ENCODE assay signal across 23 mouse cellular contexts in genomic region chr3:36375722-36376121, GRCm38 (mm10).
A peak's percentile ranks its signal among the peaks of the same experiment; 100 is the strongest.
DNase-seq lines count a peak whose midpoint lies in the region; ATAC-seq and TF ChIP-seq lines count a peak whose summit lies in the region.
"Had no signal": no experiment of that assay in that cellular context is flagged by ENCODE, and none has a peak within 500 bp of the region (broad histone marks: within the 10 kb centered on the region; RNA-seq: fewer than 3 reads in every experiment).

No protein-coding gene starts in this region.

- H3K4me1 ChIP-seq in embryonic facial prominence, embryonic 14.5 days (ENCODE audit: control insufficient read depth, insufficient read depth, low read length): no peaks in the 10 kb centered on the region
- no peaks in the 10 kb centered on the region for H3K4me1 ChIP-seq in embryonic facial prominence, embryonic 10.5 days
- no peaks in the 10 kb centered on the region for H3K4me1 ChIP-seq in kidney, adult 2 months (ENCODE audit: control insufficient read depth, insufficient read depth, low read length)
- H3K4me1 ChIP-seq: embryonic facial prominence, embryonic 12.5 days; forebrain, embryonic 13.5 days; hindbrain, embryonic 15.5 days had no signal

- no peaks in the 10 kb centered on the region for H3K27me3 ChIP-seq in embryonic facial prominence, embryonic 14.5 days (replicated peaks; ENCODE audit: control insufficient read depth, insufficient read depth, low read length)
- no peaks in the 10 kb centered on the region for H3K27me3 ChIP-seq in embryonic facial prominence, embryonic 10.5 days (replicated peaks; ENCODE audit: low read depth, poor library complexity, severe bottlenecking)
- no peaks in the 10 kb centered on the region for H3K27me3 ChIP-seq in kidney, adult 2 months (replicated peaks; ENCODE audit: control insufficient read depth, insufficient read depth, low read length)
- H3K27me3 ChIP-seq: embryonic facial prominence, embryonic 12.5 days; forebrain, embryonic 13.5 days; heart, embryonic 15.5 days; hindbrain, embryonic 15.5 days had no signal

- H3K9me3 ChIP-seq in embryonic facial prominence, embryonic 14.5 days (ENCODE audit: control insufficient read depth, low read length): no peaks in the 10 kb centered on the region
- H3K9me3 ChIP-seq in embryonic facial prominence, embryonic 10.5 days: no peaks in the 10 kb centered on the region
- H3K9me3 ChIP-seq: embryonic facial prominence, embryonic 12.5 days; forebrain, embryonic 13.5 days; heart, embryonic 15.5 days; hindbrain, embryonic 15.5 days had no signal

- H3K4me3 ChIP-seq in embryonic facial prominence, embryonic 14.5 days (ENCODE audit: low read depth, low read length): no peak overlapping the region
- H3K4me3 ChIP-seq in embryonic facial prominence, embryonic 10.5 days: no peak overlapping the region
- H3K4me3 ChIP-seq in kidney, adult 2 months (ENCODE audit: insufficient read depth, low read depth, low read length): no peak overlapping the region
- H3K4me3 ChIP-seq: embryonic facial prominence, embryonic 12.5 days; forebrain, embryonic 13.5 days; heart, adult 2 months; heart, embryonic 15.5 days; hindbrain, embryonic 15.5 days had no signal

- ATAC-seq in embryonic facial prominence, embryonic 14.5 days (ENCODE audit: low read depth): no peak
- ATAC-seq: activated CD4-positive, CD25-positive, alpha-beta regulatory T cell, adult 4 months; forebrain, embryonic 13.5 days; forebrain, postnatal 0 days; intestine, embryonic 16.5 days; Patski had no signal

- TF ChIP-seq CTCF in kidney, adult 2 months (conservative IDR thresholded peaks at IDR 0.05; ENCODE audit: insufficient read depth, insufficient read length, low read depth, low read length): no peak

- no peaks in the 10 kb centered on the region for H3K36me3 ChIP-seq in embryonic facial prominence, embryonic 14.5 days (ENCODE audit: control insufficient read depth, insufficient read depth, low read length)
- H3K36me3 ChIP-seq in embryonic facial prominence, embryonic 10.5 days (replicated peaks): no peaks in the 10 kb centered on the region
- H3K36me3 ChIP-seq in kidney, adult 2 months (ENCODE audit: control insufficient read depth, insufficient read depth, low read length): no peaks in the 10 kb centered on the region
- H3K36me3 ChIP-seq: embryonic facial prominence, embryonic 12.5 days; heart, embryonic 15.5 days; hindbrain, embryonic 15.5 days had no signal

- no peak for TF ChIP-seq POLR2A in kidney, adult 2 months (IDR thresholded peaks at IDR 0.05; ENCODE audit: low read depth, low read length)

- H3K27ac ChIP-seq in embryonic facial prominence, embryonic 14.5 days (replicated peaks; ENCODE audit: low read depth, low read length): no peak overlapping the region
- no peak overlapping the region for H3K27ac ChIP-seq in embryonic facial prominence, embryonic 10.5 days (replicated peaks)
- H3K27ac ChIP-seq in kidney, adult 2 months (ENCODE audit: insufficient read depth, low read depth, low read length): no peak overlapping the region
- H3K27ac ChIP-seq: embryonic facial prominence, embryonic 12.5 days; forebrain, embryonic 13.5 days; heart, adult 2 months; heart, embryonic 15.5 days; hindbrain, embryonic 15.5 days had no signal

- H3K4me2 ChIP-seq in embryonic facial prominence, embryonic 14.5 days (ENCODE audit: low read depth, low read length): no peak overlapping the region
- H3K4me2 ChIP-seq: embryonic facial prominence, embryonic 12.5 days; forebrain, embryonic 13.5 days; heart, embryonic 11.5 days; heart, embryonic 15.5 days; hindbrain, embryonic 15.5 days had no signal

- DNase-seq in embryonic facial prominence, embryonic 14.5 days (ENCODE audit: low spot score): peak; percentile 23
- DNase-seq in embryonic facial prominence, embryonic 10.5 days (ENCODE audit: low spot score): no peak
- peak; percentile 11 to 29 for DNase-seq in left cerebral cortex, adult 9 months (ENCODE audit: low spot score in 2 of 2)
- DNase-seq in left cerebral cortex, postnatal 4 days: no peak
- DNase-seq in 3134 (ENCODE audit: extremely low read depth, insufficient read length, low spot score): peak; percentile 19
- DNase-seq in NIH3T3 (ENCODE audit: low read depth): peak; percentile 12
- DNase-seq in kidney, adult 2 months: no peak
- no peak for DNase-seq in heart, postnatal 4 days
- DNase-seq: adrenal gland, postnatal 14 days; cerebellum, adult 2 months; cerebellum, postnatal 14 days; embryo, embryonic 11 days; forebrain, postnatal 0 days; gastrocnemius, postnatal 14 days; heart, adult 2 months had no signal

- WGBS in embryonic facial prominence, embryonic 14.5 days: 71% methylated on average over 2 of the region's 2 CpGs
- 86% methylated on average over 2 of the region's 2 CpGs for WGBS in embryonic facial prominence, embryonic 10.5 days
- WGBS in kidney, adult 2 months: 60% methylated on average over 2 of the region's 2 CpGs

- no peak overlapping the region for H3K9ac ChIP-seq in embryonic facial prominence, embryonic 14.5 days (ENCODE audit: low read depth, low read length)
- H3K9ac ChIP-seq: embryonic facial prominence, embryonic 12.5 days; forebrain, embryonic 13.5 days; forebrain, postnatal 0 days; heart, embryonic 15.5 days; hindbrain, embryonic 15.5 days had no signal

- intact Hi-C loops in left cerebral cortex, postnatal 4 days (cut with DNase I): no loop called here

Comparison
In these comparisons a context has a peak if more than half of its experiments do, and no peak if none do; other contexts are left out.
1. DNase-seq: peak in embryonic facial prominence, embryonic 14.5 days (single experiment), left cerebral cortex, adult 9 months (2 of 2), 3134 (single experiment) and NIH3T3 (single experiment); none in embryonic facial prominence, embryonic 10.5 days (single experiment), left cerebral cortex, postnatal 4 days (single experiment), kidney, adult 2 months (single experiment) and heart, postnatal 4 days (single experiment).